Mouse (Mus musculus): ENCODE results near the gene Lrrc29.
A peak's percentile ranks its signal among the peaks of the same experiment; 100 is the strongest.

Lrrc29 gene

DNA sequence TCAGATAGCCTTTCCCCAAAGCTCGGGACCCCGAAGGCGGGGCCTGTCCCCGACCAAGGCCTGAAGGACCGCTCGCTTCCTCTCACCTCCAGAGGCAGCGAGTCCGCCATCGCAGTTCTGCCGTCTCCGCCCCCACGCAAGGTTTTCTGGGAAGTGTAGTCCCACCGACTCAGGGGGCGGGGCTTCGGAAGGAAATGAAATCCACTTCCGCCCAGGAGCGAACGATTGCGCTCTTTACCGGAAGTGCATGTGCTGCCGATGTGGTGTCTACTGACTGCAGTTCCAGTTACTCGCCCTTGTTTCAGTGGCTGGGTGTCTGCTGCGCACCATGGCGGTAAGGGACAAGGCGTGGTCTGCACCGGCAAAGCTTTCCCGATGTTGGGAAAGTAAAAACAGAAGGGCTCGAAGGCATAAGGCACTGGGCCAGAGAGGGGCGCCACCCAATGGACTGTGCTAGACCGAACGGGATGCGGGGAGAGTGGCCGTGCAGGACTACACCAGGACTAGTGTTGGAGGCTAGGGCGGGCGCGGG is at the start of gene Lrrc29, which contains the start of gene Tmem208:
Gene Lrrc29 (minus strand): TSS at position 138 of the 532 bp plus-strand sequence.
Gene Tmem208 (plus strand): TSS at position 214 of the 532 bp plus-strand sequence.
- DNase-seq (ENCODE audit: low spot score in 2 of 2), result peak; percentile 96 to 98

- no peak for DNase-seq (ENCODE audit: low spot score in 2 of 2)
These were observed 48.5 kb upstream of the Lrrc29 start for GRCm38 (mm10) chr8:105374513-105374966.

GRCm38 (mm10) chr8:105373032-105373431 is 47.0 kb upstream of the Lrrc29 start, which contains the start of gene Plekhg4:
Gene Plekhg4, plus strand, starts transcription at chr8:105373274.
- no peak for DNase-seq (ENCODE audit: low spot score in 2 of 2)

GRCm38 (mm10) chr8:105372473-105372872 is 46.4 kb upstream of the Lrrc29 start:
- DNase-seq (ENCODE audit: low spot score in 2 of 2), result no peak

DNA sequence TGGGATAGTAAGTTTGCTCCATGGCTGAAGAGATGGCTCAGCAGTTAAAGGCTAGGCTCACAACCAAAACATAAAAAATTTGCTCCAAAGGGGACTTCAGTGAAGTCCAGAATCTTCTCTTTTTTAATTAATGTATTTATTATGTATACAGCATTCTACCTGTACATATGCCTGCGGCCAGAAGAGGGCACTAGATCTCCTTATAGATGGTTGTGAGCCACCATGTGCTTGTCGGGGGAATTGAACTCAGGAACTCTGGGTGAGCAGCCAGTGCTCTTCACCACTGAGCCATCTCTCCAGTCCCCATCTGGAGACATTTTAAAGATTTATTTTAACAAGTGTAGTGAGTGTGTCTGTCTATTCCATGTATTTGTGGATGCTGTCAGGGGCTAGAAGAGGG is 41.0 kb upstream of the Lrrc29 start:
- no peak for DNase-seq (ENCODE audit: low spot score in 2 of 2)

GRCm38 (mm10) chr8:105361751-105362702 is 35.9 kb upstream of the Lrrc29 start:
- no peak for DNase-seq (ENCODE audit: low spot score in 2 of 2)

- no peak for DNase-seq (ENCODE audit: low spot score in 2 of 2)
These were observed 33.6 kb upstream of the Lrrc29 start for GRCm38 (mm10) chr8:105359646-105360045.

DNA sequence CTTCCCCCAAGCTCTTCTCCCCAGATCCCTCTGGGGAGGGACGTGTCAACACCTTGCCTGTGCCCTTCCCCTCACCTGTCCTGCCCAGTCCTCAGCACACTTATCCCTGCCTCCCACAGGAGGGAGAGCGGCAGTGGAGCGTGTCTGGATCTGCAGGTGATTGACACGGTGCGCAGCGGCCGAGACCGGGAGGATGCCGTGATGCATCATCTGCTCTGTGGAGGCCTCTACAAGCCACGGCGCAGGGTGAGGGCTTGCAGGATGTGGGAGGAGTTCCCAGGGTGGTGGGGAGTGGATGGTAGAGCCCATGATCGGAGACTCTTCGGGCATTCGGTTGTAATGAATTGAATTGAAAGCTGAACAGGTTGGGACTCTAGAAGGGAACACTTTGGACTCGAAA is 33.1 kb upstream of the Lrrc29 start:
- no peak for DNase-seq (ENCODE audit: low spot score in 2 of 2)

- no peak for DNase-seq (ENCODE audit: low spot score in 2 of 2)
These were observed 30.6 kb upstream of the Lrrc29 start for GRCm38 (mm10) chr8:105356681-105357080.

DNA sequence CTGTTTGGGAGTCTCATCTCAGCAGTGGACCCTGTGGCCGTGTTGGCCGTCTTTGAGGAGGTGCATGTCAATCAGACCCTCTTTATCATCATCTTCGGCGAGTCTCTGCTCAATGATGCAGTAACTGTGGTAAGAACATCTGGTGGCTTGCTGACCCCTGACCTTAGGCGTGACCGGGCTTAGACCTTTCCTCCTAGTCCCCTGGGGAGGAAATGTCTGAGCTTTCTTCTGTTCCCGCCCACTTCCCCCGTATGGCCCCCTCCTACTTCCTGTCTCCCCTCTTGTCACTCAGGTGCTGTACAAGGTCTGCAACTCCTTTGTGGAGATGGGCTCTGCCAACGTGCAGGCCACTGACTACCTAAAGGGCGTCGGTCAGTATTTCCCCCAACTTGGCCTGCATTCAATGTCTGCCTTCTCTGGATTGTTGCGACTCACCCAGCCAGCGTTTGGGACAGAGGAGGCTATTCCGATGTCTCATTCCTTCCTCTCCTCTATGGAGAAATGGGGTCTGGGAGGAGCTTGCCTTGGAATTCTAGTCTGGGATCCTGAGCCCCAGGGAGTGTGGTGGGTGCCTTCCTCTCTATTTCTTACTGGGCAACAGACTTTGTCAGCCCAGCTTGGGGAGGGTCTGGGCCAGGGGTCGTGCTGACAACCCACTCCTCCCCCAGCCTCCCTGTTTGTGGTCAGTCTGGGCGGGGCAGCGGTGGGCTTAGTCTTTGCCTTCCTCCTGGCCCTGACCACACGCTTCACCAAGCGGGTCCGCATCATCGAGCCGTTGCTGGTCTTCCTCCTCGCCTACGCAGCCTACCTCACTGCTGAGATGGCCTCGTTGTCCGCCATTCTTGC is 29.3 kb upstream of the Lrrc29 start:
- DNase-seq (ENCODE audit: low spot score in 2 of 2), result no peak

DNA sequence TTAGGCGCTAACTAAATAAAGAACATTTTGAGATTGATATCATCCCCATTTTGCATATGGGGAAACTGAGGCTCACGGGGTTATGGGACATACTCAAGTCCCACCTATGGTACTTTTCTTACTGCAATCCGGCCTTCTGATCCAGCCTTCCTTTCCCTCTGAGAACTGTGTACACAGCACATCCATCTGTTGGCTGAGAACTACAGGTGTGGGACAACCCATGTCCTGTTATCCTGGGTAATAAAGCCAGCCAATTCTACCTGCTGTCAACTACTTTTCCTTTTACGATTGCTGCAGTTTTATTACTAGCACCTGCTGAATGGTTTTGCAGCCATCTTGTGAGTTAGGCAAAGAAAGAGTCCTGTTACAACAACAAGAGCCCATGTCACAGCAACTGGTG is 28.5 kb upstream of the Lrrc29 start:
- DNase-seq (ENCODE audit: low spot score in 2 of 2), result no peak

DNA sequence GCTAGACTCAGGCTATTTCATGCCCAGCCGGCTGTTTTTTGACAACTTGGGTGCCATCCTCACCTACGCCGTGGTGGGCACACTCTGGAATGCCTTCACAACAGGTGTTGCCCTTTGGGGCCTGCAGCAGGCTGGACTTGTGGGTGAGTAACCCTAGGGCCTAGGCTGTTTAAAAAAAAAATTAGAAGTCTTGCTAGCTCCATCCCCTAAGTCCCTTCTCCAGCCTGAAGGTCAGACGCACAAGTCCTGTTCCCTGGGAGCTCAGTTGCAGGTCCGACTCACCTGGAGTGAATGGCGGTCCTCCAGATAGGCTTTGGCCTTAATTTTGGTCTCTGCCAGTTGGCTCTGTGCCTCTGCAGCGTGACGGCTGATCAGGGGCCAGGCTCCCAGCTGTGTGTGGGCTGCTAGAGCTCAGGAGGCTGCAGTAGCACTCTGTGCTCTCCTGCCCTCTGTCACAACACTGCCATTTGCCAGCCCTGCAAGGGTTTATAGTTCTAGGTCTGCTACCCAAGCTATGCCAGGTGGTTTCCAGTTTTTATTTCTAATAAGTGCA is 27.6 kb upstream of the Lrrc29 start:
- no peak for DNase-seq (ENCODE audit: low spot score in 2 of 2)

DNA sequence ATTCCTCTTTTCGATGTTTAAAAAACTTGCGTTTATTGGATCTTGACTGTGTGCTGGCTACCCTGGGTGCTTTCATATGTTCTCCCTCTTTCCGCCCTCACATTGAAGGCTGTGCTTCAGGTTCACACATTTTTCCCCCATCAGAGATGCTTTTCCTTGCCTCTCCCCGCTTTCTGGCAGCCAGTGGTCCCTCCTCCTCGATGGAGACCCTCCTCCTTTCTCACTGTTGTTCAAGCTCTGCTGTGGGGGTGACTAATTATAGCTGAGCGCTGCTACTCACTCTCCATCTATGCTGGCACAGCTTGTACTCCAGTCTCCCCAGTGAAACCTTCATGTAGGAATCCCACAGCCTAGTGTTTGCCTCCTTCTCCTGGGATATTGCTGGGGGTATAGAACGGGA is 24.1 kb upstream of the Lrrc29 start:
- no peak for DNase-seq (ENCODE audit: low spot score in 2 of 2)

GRCm38 (mm10) chr8:105349096-105349771 is 23.2 kb upstream of the Lrrc29 start:
- peak; percentile 48 to 54 for DNase-seq (ENCODE audit: low spot score in 2 of 2)

DNA sequence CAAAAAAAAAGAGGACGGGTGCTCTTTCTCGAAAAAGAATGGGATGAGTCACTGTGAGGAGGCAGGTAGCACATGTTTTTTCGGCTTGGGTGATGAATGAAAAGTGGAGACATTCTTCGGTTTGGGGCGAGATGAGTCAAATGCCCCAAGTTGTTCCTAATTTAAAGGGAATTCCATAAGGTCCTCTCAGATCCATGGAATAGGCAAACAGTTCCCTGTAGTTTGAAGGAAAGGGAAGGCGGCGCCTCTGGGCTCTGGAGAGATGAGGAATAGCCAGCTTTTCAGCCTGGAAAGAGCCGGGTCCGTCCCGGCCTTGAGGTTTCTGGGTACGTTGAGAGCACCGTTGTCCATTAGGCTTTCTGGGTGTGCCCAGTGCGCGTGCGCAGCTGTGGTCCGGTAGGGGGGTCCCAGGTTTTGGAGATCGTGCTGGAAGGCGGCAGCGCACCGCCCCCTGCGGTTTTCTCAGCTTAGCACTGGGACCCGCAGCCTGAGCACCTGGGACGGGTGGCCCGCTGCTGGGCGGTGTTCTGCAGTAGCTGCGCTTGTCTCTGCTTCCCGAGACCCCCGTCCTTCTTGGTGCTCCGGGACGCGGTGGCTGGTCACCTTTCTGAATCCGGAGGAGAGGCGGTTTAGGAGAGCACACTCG is 22.5 kb upstream of the Lrrc29 start, which contains the start of gene Slc9a5:
Gene Slc9a5 (plus strand): TSS at position 394 of the 646 bp plus-strand sequence.
- peak; percentile 57 to 66 for DNase-seq (ENCODE audit: low spot score in 2 of 2)

GRCm38 (mm10) chr8:105347428-105348221 is 21.5 kb upstream of the Lrrc29 start, which contains the start of gene Fhod1:
Gene Fhod1, minus strand, starts transcription at chr8:105347953.
- DNase-seq (ENCODE audit: low spot score in 2 of 2), result peak; percentile 80 to 85

DNA sequence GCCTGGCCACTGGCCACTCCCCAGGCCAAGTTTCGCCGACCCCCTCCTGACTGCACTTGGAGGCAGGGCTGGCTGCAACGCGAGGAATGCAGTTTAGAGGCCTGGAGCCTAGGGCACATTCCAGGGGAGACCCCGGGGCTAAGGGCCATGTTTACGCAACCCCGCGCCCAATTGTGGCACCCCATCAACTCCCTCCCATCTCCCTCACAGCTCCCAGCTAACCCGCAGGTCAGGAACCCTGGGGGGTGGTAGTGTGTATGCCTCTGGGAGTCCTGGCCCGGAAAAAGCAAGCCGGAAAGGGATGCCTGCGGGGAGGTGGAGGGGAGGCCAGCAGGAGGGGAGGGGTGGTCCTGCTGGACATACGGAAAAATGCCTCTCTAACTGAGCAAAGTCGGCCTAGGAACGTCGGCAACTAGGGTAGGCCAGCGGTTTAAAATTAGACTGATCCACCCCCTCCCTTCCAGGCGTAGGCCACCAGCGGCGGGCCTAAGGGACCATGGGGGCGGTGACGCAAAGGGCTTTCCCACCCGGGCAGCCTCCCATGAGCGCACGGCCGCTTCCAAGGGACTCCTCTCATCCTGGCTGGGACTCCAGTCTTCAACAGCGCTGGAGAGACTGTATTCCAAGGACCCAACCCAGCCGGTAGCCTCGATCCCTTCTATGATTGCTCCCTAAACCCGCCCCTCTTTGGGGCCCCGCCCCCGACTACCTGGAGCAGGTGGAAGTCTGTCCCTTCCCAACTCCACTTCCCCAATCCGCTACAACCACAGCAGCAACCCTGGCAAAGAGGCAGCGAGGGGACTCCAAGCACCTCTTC is 20.7 kb upstream of the Lrrc29 start:
- DNase-seq (ENCODE audit: low spot score in 2 of 2), result no peak

Data from frontal cortex, postnatal 10 days (tissue).